Mouse (Mus musculus) layer of hippocampus, adult 9-10 months (tissue): ENCODE data around the gene Gm49673.
"Not testable (repeated sequence)": the region's sequence is repeated elsewhere in the genome, so short reads cannot be mapped to it uniquely, and the experiment has no call there.

Source experiments
- DNase-seq: peaks from one replicate; pipeline ENCODE4 v3.0.0; 2022; ENCODE audit warnings: low spot score

Gm49673 gene

DNA sequence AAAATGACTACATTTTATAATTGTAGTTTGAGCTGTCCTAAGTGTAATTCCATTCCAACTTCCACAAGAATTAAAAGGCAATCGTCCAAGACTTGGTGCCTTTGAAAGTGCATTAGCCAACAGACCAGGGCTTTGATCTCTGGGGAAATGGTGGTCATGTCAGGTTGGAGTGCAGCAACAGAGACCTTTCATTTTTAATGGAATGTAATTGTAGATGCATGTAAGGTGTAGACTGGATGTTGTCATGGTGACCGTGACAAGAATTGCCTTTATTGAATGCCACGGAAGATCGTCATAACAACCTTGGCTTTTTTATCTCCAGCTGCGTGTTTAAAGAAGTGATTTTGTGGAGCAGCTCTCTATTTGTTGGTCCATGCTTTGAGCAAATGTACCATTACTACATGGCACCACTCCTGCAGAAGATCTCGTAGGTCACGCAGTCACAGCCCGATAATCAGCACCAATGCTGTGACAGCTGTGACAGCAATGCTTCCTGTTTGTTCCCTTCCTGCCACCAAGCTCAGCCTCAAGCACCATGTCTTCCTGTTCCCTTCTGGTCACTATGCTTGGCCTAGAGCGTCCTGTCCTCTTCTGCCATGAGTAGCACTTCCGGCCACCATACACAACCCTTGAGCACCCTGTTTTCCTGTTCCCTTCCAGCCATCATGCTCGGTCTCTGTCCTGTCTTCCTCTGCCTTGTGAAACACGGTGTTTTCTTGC, 107.5 kb downstream of the Gm49673 start:
- DNase-seq: not testable (repeated sequence)

DNA sequence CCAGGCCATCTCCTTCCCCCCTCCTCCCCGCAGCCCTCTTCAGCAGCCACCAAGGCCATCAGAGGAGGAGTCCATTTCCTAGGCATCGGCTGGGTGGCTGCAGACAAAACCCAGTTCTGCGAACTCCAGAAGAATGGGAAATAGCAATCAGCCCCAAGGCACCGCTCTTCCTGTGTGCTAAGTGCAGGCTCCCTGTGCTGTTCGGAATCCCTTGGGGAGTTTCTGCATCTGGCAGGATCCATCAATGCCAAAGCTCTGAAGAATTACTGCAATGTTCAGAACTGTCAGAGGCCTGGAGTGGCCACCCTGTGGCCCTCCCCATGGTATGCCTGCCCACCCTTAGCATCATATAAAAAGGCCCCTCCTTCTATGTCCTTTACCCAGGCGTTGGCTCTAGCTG, 110.6 kb downstream of the Gm49673 start:
- DNase-seq: not testable (repeated sequence)
